ENCODE assay signal across 11 mouse cellular contexts in the genomic region with DNA sequence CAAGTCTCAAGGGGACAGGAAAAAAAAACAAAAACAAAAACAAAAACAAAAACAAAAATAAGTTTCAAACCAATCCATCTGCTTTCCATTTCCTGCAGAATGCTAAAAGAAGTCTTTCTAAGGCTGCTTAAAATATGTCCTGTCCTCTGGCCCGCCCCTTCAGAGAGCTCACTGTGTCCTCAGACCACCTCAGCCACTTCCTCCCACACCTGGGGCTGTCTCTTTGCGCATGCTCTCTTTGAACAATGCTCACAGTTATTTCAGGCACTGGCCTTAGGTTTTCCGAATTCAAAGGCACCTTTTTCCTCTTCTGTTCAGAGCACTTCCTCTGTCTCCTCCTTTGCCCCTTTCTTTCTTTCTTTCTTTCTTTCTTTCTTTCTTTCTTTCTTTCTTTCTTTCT.
DNase-seq lines count a peak whose midpoint lies in the region; ATAC-seq and TF ChIP-seq lines count a peak whose summit lies in the region.
"Had no signal": no experiment of that assay in that cellular context is flagged by ENCODE, and none has a peak within 500 bp of the region (broad histone marks: within the 10 kb centered on the region; RNA-seq: fewer than 3 reads in every experiment).

No protein-coding gene starts in this region.

- 0 out of 2 replicates have a peak, but pooled peaks cover 4% of the 10 kb centered on the region for H3K4me1 ChIP-seq in kidney, postnatal 0 days (replicated peaks; ENCODE audit: insufficient read depth, low read length)
- peaks cover 3% of the 10 kb centered on the region; the same call in 1 of the 2 replicates for H3K4me1 ChIP-seq in kidney, embryonic 14.5 days (ENCODE audit: control insufficient read depth, insufficient read depth, low read length)
- H3K4me1 ChIP-seq in forebrain, embryonic 16.5 days (replicated peaks; ENCODE audit: control insufficient read depth, insufficient read depth, low read length): 0 out of 2 replicates have a peak, but pooled peaks cover 2% of the 10 kb centered on the region

- WGBS in kidney, postnatal 0 days: 55% methylated on average over 3 of the region's 3 CpGs
- WGBS in kidney, embryonic 14.5 days: 55% methylated on average over 3 of the region's 3 CpGs
- WGBS in forebrain, embryonic 16.5 days: 75% methylated on average over 3 of the region's 3 CpGs

- ATAC-seq in kidney, postnatal 0 days (replicated peaks; ENCODE audit: low FRiP score, low read depth): no peak
- no peak for ATAC-seq in kidney, embryonic 14.5 days (ENCODE audit: low FRiP score, low TSS enrichment)
- ATAC-seq in hematopoietic stem cell, adult 5-6 weeks (replicated peaks in 1 of 2; ENCODE audit: insufficient read depth in 1 of 2, low FRiP score in 2 of 2, low TSS enrichment in 1 of 2, low read depth in 1 of 2, poor library complexity in 2 of 2, severe bottlenecking in 2 of 2): peak; percentile 50 to 54; a peak in 2 of 4 replicates
- no peak for ATAC-seq in forebrain, embryonic 16.5 days
- ATAC-seq: Patski had no signal

- H3K4me2 ChIP-seq in kidney, postnatal 0 days (ENCODE audit: low read length): no peak overlapping the region
- no peak overlapping the region for H3K4me2 ChIP-seq in kidney, embryonic 14.5 days (replicated peaks; ENCODE audit: low read depth, low read length)
- H3K4me2 ChIP-seq in forebrain, embryonic 16.5 days (ENCODE audit: low read length): no peak overlapping the region

- H3K9me3 ChIP-seq in kidney, postnatal 0 days (replicated peaks; ENCODE audit: low read length): no peaks in the 10 kb centered on the region
- no peaks in the 10 kb centered on the region for H3K9me3 ChIP-seq in kidney, embryonic 14.5 days (ENCODE audit: control insufficient read depth, low read length)
- H3K9me3 ChIP-seq in forebrain, embryonic 16.5 days (ENCODE audit: control insufficient read depth, low read length): no peaks in the 10 kb centered on the region
- H3K9me3 ChIP-seq: limb, embryonic 12.5 days had no signal

- H3K36me3 ChIP-seq in kidney, postnatal 0 days (ENCODE audit: insufficient read depth, low read length): no peaks in the 10 kb centered on the region
- no peaks in the 10 kb centered on the region for H3K36me3 ChIP-seq in kidney, embryonic 14.5 days (ENCODE audit: control insufficient read depth, insufficient read depth, low read length)
- H3K36me3 ChIP-seq in forebrain, embryonic 16.5 days (ENCODE audit: control insufficient read depth, insufficient read depth): no peaks in the 10 kb centered on the region
- H3K36me3 ChIP-seq: limb, embryonic 12.5 days had no signal

- TF ChIP-seq CTCF in kidney, postnatal 0 days (IDR thresholded peaks at IDR 0.05; ENCODE audit: low read depth): no peak

- DNase-seq in kidney, postnatal 0 days (ENCODE audit: low spot score): peak; percentile 19
- DNase-seq in ES-CJ7 (ENCODE audit: low read depth, low spot score): peak; percentile 45
- peak; percentile 85 for DNase-seq in thymus, postnatal 0 days (ENCODE audit: low spot score)
- no peak for DNase-seq in layer of hippocampus, adult 9-10 months (ENCODE audit: low spot score)
- DNase-seq in left cerebral cortex, adult 18-20 months (ENCODE audit: low spot score in 2 of 2): no peak

- H3K9ac ChIP-seq in kidney, postnatal 0 days (ENCODE audit: low read depth, low read length): no peak overlapping the region
- no peak overlapping the region for H3K9ac ChIP-seq in kidney, embryonic 14.5 days (ENCODE audit: low read depth, low read length)
- no peak overlapping the region for H3K9ac ChIP-seq in forebrain, embryonic 16.5 days (replicated peaks; ENCODE audit: low read depth, low read length)
- H3K9ac ChIP-seq: limb, embryonic 12.5 days had no signal

- H3K27ac ChIP-seq in kidney, postnatal 0 days: no peak overlapping the region
- no peak overlapping the region for H3K27ac ChIP-seq in kidney, embryonic 14.5 days (ENCODE audit: low read depth, low read length)
- no peak overlapping the region for H3K27ac ChIP-seq in forebrain, embryonic 16.5 days (ENCODE audit: low read length)

- H3K27me3 ChIP-seq in kidney, postnatal 0 days (ENCODE audit: insufficient read depth, low read length): no peaks in the 10 kb centered on the region
- H3K27me3 ChIP-seq in kidney, embryonic 14.5 days (ENCODE audit: control insufficient read depth, insufficient read depth, low read length): no peaks in the 10 kb centered on the region
- no peaks in the 10 kb centered on the region for H3K27me3 ChIP-seq in forebrain, embryonic 16.5 days (replicated peaks; ENCODE audit: control insufficient read depth, insufficient read depth, low read length)
- H3K27me3 ChIP-seq: limb, embryonic 12.5 days; Patski had no signal

- H3K4me3 ChIP-seq in kidney, postnatal 0 days (replicated peaks; ENCODE audit: low read depth, low read length): no peak overlapping the region
- no peak overlapping the region for H3K4me3 ChIP-seq in kidney, embryonic 14.5 days (ENCODE audit: low read length)
- H3K4me3 ChIP-seq in forebrain, embryonic 16.5 days (replicated peaks; ENCODE audit: low read length): no peak overlapping the region
- H3K4me3 ChIP-seq: limb, embryonic 12.5 days; myocyte had no signal

Comparison
In these comparisons a context has a peak if more than half of its experiments do, and no peak if none do; other contexts are left out.
1. ATAC-seq: peak in hematopoietic stem cell, adult 5-6 weeks (2 of 2); none in kidney, postnatal 0 days (single experiment), kidney, embryonic 14.5 days (single experiment) and forebrain, embryonic 16.5 days (single experiment).
2. DNase-seq: peak in kidney, postnatal 0 days (single experiment), ES-CJ7 (single experiment) and thymus, postnatal 0 days (single experiment); none in layer of hippocampus, adult 9-10 months (single experiment) and left cerebral cortex, adult 18-20 months (0 of 2).